Mouse (Mus musculus) bone marrow macrophage, adult 2 months (primary cell): Measurements from ENCODE around the gene Rictor.

Source experiments
- CTCF ChIP-seq: IDR thresholded peaks from 2 replicates; pipeline ENCODE4 v1.5.1; 2012; ENCODE audit warnings: low read depth, mild to moderate bottlenecking, low read length, moderate library complexity
- POLR2A ChIP-seq: IDR thresholded peaks from 2 replicates; pipeline ENCODE4 v1.6.1; 2012; ENCODE audit warnings: mild to moderate bottlenecking, low read depth, low read length, borderline replicate concordance

- no peak for TF ChIP-seq POLR2A
- no peak for TF ChIP-seq CTCF
These were observed 78.0 kb downstream of the Rictor start for GRCm38 (mm10) chr15:6786212-6786611.
